Mouse (Mus musculus): Measurements from ENCODE around the gene Ppp1r15b. TPM values are rescaled to one million over a fixed set of nuclear protein-coding genes. Genes with fewer than 3 reads are reported as not detected.

Gene Ppp1r15b
- total RNA-seq (2021), result 10 to 100 TPM; 22.1 to 24.6 TPM
- long read RNA-seq, experiment 1, full-length matches to known transcripts, result 12 of 16 reads
- long read RNA-seq, experiment 1, partial matches to known transcripts, result 0 of 16 reads
- long read RNA-seq, experiment 1, other reads (novel, unspliced or antisense), result 4 of 16 reads
- long read RNA-seq, experiment 2, full-length matches to known transcripts, result 14 of 18 reads
- long read RNA-seq, experiment 2, partial matches to known transcripts, result 0 of 18 reads
- long read RNA-seq, experiment 2, other reads (novel, unspliced or antisense), result 4 of 18 reads

- intact Hi-C loops (cut with DNase I; ENCODE audit: low total_unique reads), result no loop called here
These were observed at the start of gene Ppp1r15b for GRCm38 (mm10) chr1:133130638-133131560. TSS of gene Ppp1r15b (plus strand) at chr1:133131143.

GRCm38 (mm10) chr1:133083003-133083546 is 47.9 kb upstream of the Ppp1r15b start:
- no peak for DNase-seq
- intact Hi-C loops (cut with DNase I; ENCODE audit: low total_unique reads), result loop anchor here (5.0 kb wide), 1 partner anchor 36 kb away; the partner anchor contains the start of gene Pik3c2b

More at GRCm38 (mm10) chr1:133130638-133131560, at the start of gene Ppp1r15b:
- peak; percentile 100 for DNase-seq

- intact Hi-C loops (cut with DNase I; ENCODE audit: low total_unique reads), result loop anchor here (5.0 kb wide), 1 partner anchor 37 kb away; the partner anchor contains the start of gene Pik3c2b
- DNase-seq, result peak; percentile 55
These were observed 46.9 kb upstream of the Ppp1r15b start for GRCm38 (mm10) chr1:133083942-133084625.

- intact Hi-C loops (cut with DNase I; ENCODE audit: low total_unique reads), result loop anchor here (5.0 kb wide), 1 partner anchor 38 kb away; the partner anchor contains the start of gene Pik3c2b
- DNase-seq, result no peak
These were observed 46.1 kb upstream of the Ppp1r15b start for GRCm38 (mm10) chr1:133084708-133085416.

- no peak for DNase-seq
- intact Hi-C loops (cut with DNase I; ENCODE audit: low total_unique reads), result no loop called here
These were observed 45.6 kb upstream of the Ppp1r15b start for GRCm38 (mm10) chr1:133085417-133085742.

GRCm38 (mm10) chr1:133086804-133087203 is 44.1 kb upstream of the Ppp1r15b start:
- intact Hi-C loops (cut with DNase I; ENCODE audit: low total_unique reads), result no loop called here
- DNase-seq, result no peak

- DNase-seq, result peak; percentile 56
- intact Hi-C loops (cut with DNase I; ENCODE audit: low total_unique reads), result no loop called here
These were observed 43.6 kb upstream of the Ppp1r15b start for GRCm38 (mm10) chr1:133087206-133087905.

- DNase-seq, result no peak
- intact Hi-C loops (cut with DNase I; ENCODE audit: low total_unique reads), result no loop called here
These were observed 42.7 kb upstream of the Ppp1r15b start for GRCm38 (mm10) chr1:133088196-133088595.

GRCm38 (mm10) chr1:133089415-133089814 is 41.5 kb upstream of the Ppp1r15b start:
- no peak for DNase-seq
- intact Hi-C loops (cut with DNase I; ENCODE audit: low total_unique reads), result no loop called here

- DNase-seq, result no peak
- intact Hi-C loops (cut with DNase I; ENCODE audit: low total_unique reads), result no loop called here
These were observed 40.3 kb upstream of the Ppp1r15b start for GRCm38 (mm10) chr1:133090641-133091040.

- no peak for DNase-seq
- intact Hi-C loops (cut with DNase I; ENCODE audit: low total_unique reads), result no loop called here
These were observed 39.5 kb upstream of the Ppp1r15b start for GRCm38 (mm10) chr1:133091483-133091882.

GRCm38 (mm10) chr1:133093719-133094118 is 37.2 kb upstream of the Ppp1r15b start:
- intact Hi-C loops (cut with DNase I; ENCODE audit: low total_unique reads), result no loop called here

GRCm38 (mm10) chr1:133100980-133101798 is 29.8 kb upstream of the Ppp1r15b start:
- intact Hi-C loops (cut with DNase I; ENCODE audit: low total_unique reads), result no loop called here
- peak; percentile 73 for DNase-seq

More at GRCm38 (mm10) chr1:133093719-133094118, 37.2 kb upstream of the Ppp1r15b start:
- DNase-seq, result no peak

GRCm38 (mm10) chr1:133102108-133102507 is 28.8 kb upstream of the Ppp1r15b start:
- no peak for DNase-seq
- intact Hi-C loops (cut with DNase I; ENCODE audit: low total_unique reads), result no loop called here

GRCm38 (mm10) chr1:133103315-133103714 is 27.6 kb upstream of the Ppp1r15b start:
- no peak for DNase-seq
- intact Hi-C loops (cut with DNase I; ENCODE audit: low total_unique reads), result no loop called here

- intact Hi-C loops (cut with DNase I; ENCODE audit: low total_unique reads), result no loop called here
- no peak for DNase-seq
These were observed 27.1 kb upstream of the Ppp1r15b start for GRCm38 (mm10) chr1:133103871-133104270.

GRCm38 (mm10) chr1:133116108-133116507 is 14.8 kb upstream of the Ppp1r15b start:
- intact Hi-C loops (cut with DNase I; ENCODE audit: low total_unique reads), result no loop called here

More at GRCm38 (mm10) chr1:133116108-133116507, 14.8 kb upstream of the Ppp1r15b start:
- no peak for DNase-seq
